Mouse (Mus musculus): ENCODE measurements around the gene 0610010F05Rik. TPM values are rescaled to one million over a fixed set of nuclear protein-coding genes. Genes with fewer than 3 reads are reported as not detected.

Gene 0610010F05Rik
- polyA plus RNA-seq, 1 experiment from 2014 or later: 123 TPM

DNA sequence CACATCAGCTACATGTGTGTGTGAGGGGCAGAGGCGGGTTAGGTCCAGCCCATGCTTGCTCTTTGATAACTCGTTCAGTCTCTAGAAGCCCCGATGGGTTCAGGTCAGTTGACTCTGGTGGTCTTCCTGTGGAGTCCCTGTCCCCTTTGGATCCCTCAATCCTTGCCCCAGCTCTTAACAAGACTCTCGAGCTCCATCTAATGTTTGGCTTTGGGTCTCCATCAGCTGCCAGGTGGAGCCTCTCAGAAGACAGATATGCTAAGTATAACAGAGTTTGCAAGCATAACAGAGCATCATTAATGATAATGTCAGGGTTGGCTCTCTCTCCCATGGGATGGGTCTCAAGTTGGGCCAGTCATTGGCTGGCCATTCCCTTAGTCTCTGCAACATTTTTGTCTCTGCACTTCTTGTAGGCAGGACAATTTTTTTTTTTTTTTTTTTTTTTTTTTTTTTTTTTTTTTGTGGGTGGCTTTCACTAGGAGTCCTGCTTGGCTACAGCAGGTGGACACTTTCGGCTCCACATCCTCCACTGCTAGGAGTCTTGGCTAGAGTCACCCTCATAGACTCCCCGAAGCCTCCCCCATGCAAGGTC is 76.3 kb downstream of the 0610010F05Rik start:
- Histone ChIP-seq H3K4me3 (replicated peaks) (no peak overlapping the region), H3K9ac (replicated peaks) (no peak overlapping the region), H3K4me1 (no peaks in the 10 kb centered on the region), H3K4me2 (no peak overlapping the region), H3K36me3 (peaks cover 7% of the 10 kb centered on the region; the same call in 1 of the 2 replicates), H3K27ac (replicated peaks) (no peak overlapping the region), H3K27me3 (replicated peaks) (no peaks in the 10 kb centered on the region), H3K9me3 (replicated peaks) (no peaks in the 10 kb centered on the region)
- WGBS: 62% methylated on average over 6 of the region's 6 CpGs
- ATAC-seq (ENCODE audit: low FRiP score): no peak

DNA sequence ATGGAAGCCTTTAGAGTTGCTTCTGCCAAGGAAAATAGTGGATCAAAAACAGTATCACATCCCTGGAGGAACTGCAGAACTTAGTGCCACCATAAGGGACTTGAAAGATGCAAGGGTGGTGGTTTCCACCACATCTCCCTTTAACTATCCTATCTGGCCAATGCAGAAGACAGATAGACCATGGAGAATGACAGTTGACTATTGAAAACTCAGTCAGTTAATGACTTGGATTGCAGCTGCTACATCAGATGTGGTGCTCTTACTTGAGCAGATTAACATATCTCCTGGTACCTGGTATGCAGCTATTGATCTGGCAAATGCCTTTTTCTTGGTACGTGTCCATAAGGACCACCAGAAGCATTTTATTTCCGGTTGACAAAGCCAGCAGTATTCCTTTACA is 96.0 kb downstream of the 0610010F05Rik start:
- H3K27ac ChIP-seq (replicated peaks): no peak overlapping the region
- H3K9ac ChIP-seq (replicated peaks): no peak overlapping the region
- no peaks in the 10 kb centered on the region for H3K27me3 ChIP-seq (replicated peaks)
- no peaks in the 10 kb centered on the region for H3K36me3 ChIP-seq
- ATAC-seq (ENCODE audit: low FRiP score): no peak
- no peak overlapping the region for H3K4me3 ChIP-seq (replicated peaks)
- 98% methylated on average over 2 of the region's 2 CpGs for WGBS
- H3K9me3 ChIP-seq (replicated peaks): no peaks in the 10 kb centered on the region
- no peaks in the 10 kb centered on the region for H3K4me1 ChIP-seq
- no peak overlapping the region for H3K4me2 ChIP-seq

DNA sequence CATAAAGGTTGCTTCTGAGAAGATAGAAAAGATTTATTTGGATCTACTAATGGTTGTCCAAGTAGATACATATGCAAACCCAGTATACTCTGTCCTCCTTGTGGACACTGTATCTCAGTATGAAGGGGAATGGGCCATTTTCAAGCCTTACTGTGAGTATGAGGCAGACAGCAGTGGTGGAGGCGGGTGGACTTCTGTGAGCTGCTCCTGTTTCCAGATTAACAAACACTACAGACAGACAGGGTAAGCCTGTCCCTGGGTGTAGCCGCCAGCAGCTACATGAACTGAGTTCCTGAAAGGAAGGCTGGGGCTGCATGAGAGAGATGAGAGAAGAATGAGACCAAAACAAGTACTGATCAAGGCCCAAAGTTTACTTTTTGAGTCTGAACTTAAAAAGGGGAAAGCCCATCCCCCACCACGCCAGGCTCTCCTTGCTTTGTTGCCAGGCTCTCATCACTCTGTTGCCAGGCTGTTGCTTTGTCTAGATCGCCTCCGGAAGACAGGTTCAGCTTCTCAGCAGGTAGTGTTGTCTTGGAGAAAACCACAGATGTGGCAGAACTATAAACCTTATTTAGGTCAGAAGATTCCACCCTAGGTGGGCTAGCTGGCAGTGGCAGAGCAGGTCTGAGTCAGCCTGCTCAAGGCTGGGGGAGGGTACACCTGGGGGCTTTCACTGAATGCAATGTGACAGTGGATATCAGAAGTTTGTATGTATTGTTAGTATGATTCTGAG is 112.8 kb downstream of the 0610010F05Rik start, which contains the start of gene 1700093K21Rik:
Gene 1700093K21Rik, minus strand, starts transcription at position 683 of the 733 bp plus-strand sequence.
- no peak within 1 kb of the TSS for H3K27ac ChIP-seq (replicated peaks)
- ATAC-seq (ENCODE audit: low FRiP score): no peak
- no peak within 1 kb of the TSS for H3K4me2 ChIP-seq
- no peaks in the 10 kb centered on the region for H3K4me1 ChIP-seq
- 38% methylated on average over 5 of the region's 5 CpGs for WGBS
- H3K9me3 ChIP-seq (replicated peaks): no peaks in the 10 kb centered on the region
- no peak within 1 kb of the TSS for H3K9ac ChIP-seq (replicated peaks)
- no peak within 1 kb of the TSS for H3K4me3 ChIP-seq (replicated peaks)
- H3K36me3 ChIP-seq: no peaks in the 10 kb centered on the region
- no peaks in the 10 kb centered on the region for H3K27me3 ChIP-seq (replicated peaks)

DNA sequence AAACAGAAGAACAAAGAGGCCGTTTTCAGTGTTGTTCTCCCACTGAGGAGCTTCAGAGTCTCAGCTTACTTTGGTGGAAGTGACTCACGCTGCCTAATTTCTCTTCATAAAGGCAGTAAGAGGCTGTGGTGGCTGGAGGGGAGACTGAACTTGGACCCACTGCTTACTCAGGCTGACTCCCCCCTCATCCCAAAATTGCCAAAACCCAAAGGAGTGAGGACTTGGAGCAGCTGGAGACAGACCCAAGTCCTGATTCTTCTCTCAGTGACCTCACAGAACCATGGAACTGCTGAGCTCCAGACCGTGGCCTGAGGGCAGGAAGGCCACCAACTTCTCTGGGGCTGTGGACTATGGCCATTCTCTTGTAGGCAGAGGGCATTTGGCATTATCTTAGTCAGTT is 114.5 kb downstream of the 0610010F05Rik start:
- H3K9ac ChIP-seq (replicated peaks): no peak overlapping the region
- H3K27ac ChIP-seq (replicated peaks): no peak overlapping the region
- H3K9me3 ChIP-seq (replicated peaks): no peaks in the 10 kb centered on the region
- H3K4me2 ChIP-seq: no peak overlapping the region
- H3K4me1 ChIP-seq: no peaks in the 10 kb centered on the region
- no peak overlapping the region for H3K4me3 ChIP-seq (replicated peaks)
- no peaks in the 10 kb centered on the region for H3K27me3 ChIP-seq (replicated peaks)
- ATAC-seq (ENCODE audit: low FRiP score): no peak
- 81% methylated on average over 3 of the region's 3 CpGs for WGBS
- H3K36me3 ChIP-seq: no peaks in the 10 kb centered on the region

DNA sequence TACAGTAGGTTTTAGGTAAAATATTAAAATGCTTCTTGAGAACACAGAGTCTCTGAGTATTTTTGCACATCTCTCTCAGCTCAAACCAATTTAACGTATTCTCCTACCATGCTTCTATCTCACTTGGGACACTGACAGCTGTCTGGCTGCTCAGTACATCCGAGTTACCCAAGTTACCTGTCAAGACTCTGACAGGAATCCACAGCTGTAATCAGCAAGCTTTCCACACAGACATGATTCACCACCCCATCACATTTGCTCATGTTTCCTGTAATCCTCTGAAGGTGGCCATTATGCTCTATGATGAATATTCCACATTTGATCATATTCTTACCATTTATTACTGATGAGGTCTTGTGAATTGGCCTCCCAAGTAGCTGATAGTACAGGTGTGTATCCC is 118.1 kb downstream of the 0610010F05Rik start:
- H3K4me2 ChIP-seq: no peak overlapping the region
- 88% methylated on average over 2 of the region's 2 CpGs for WGBS
- ATAC-seq (ENCODE audit: low FRiP score): no peak

More for the DNA sequence above, 118.1 kb downstream of the 0610010F05Rik start:
- Histone ChIP-seq H3K27me3 (replicated peaks) (no peaks in the 10 kb centered on the region), H3K4me1 (no peaks in the 10 kb centered on the region), H3K9ac (replicated peaks) (no peak overlapping the region), H3K9me3 (replicated peaks) (no peaks in the 10 kb centered on the region), H3K36me3 (no peaks in the 10 kb centered on the region), H3K4me3 (replicated peaks) (no peak overlapping the region), H3K27ac (replicated peaks) (no peak overlapping the region)

Other genes starting within 250 kb of the 0610010F05Rik start
- 85.7 and 93.8 TPM in 2 replicates for gene Ahsa2, start 135.6 kb downstream of the 0610010F05Rik start, polyA plus RNA-seq (2015; fragmentation: Nextera tagmentation; extraction: Ambion mirVana)
- not detected in 2 replicates for gene 1700093K21Rik, start 112.5 kb downstream of the 0610010F05Rik start, polyA plus RNA-seq (2015; fragmentation: Nextera tagmentation; extraction: Ambion mirVana)
- gene Pus10, start 32.0 kb upstream of the 0610010F05Rik start, polyA plus RNA-seq (2015; fragmentation: Nextera tagmentation; extraction: Ambion mirVana): 11.3 and 14.9 TPM in 2 replicates
- 32.9 and 34.5 TPM in 2 replicates for gene Pex13, start 32.3 kb upstream of the 0610010F05Rik start, polyA plus RNA-seq (2015; fragmentation: Nextera tagmentation; extraction: Ambion mirVana)
- 0.55 and 0.93 TPM in 2 replicates for gene Rel, start 137.3 kb upstream of the 0610010F05Rik start, polyA plus RNA-seq (2015; fragmentation: Nextera tagmentation; extraction: Ambion mirVana)